Mouse (Mus musculus) spleen, adult 2 months (tissue): ENCODE measurements around the gene Dhx16. TPM values are rescaled to one million over a fixed set of nuclear protein-coding genes. Genes with fewer than 3 reads are reported as not detected.

Experiments used
- DNase-seq, 2 experiments: peaks; one replicate each; pipeline versions ENCODE4 v3.0.0 to v3.0.0-alpha.2; 2012 to 2021; ENCODE audit warnings: low spot score in 2 of 2, low read depth in 1 of 2
- H3K27ac ChIP-seq: fragments of 200-500 bp; 2 replicates; pipeline ENCODE4 v1.5.1; 2012; ENCODE audit warnings: low read length, inconsistent platforms; ENCODE audit not compliant: insufficient read depth
- H3K27me3 ChIP-seq: fragments of 200-500 bp; 2 replicates; pipeline ENCODE4 v1.6.1; 2012; ENCODE audit warnings: mild to moderate bottlenecking, moderate library complexity, low read length, inconsistent platforms; ENCODE audit not compliant: control insufficient read depth, insufficient read depth
- H3K36me3 ChIP-seq: fragments of 200-500 bp; 2 replicates; pipeline ENCODE4 v1.6.1; 2012; ENCODE audit warnings: mild to moderate bottlenecking, low read length, inconsistent platforms; ENCODE audit not compliant: control insufficient read depth, insufficient read depth
- H3K4me1 ChIP-seq: fragments of 200-500 bp; 2 replicates; pipeline ENCODE4 v1.6.1; 2011; ENCODE audit warnings: inconsistent platforms; ENCODE audit not compliant: control insufficient read depth, insufficient read depth, insufficient read length
- H3K4me3 ChIP-seq: fragments of 200-500 bp; 2 replicates; pipeline ENCODE4 v1.5.1; 2011; ENCODE audit warnings: mild to moderate bottlenecking, inconsistent platforms; ENCODE audit not compliant: insufficient read depth, insufficient read length; ENCODE audit errors: extremely low read depth
- CTCF ChIP-seq: fragments of 200-500 bp; IDR thresholded peaks from 2 replicates; pipeline ENCODE4 v1.5.1; 2011; ENCODE audit warnings: mild to moderate bottlenecking, inconsistent platforms; ENCODE audit not compliant: insufficient read depth, insufficient read length, insufficient replicate concordance; ENCODE audit errors: extremely low read depth
- POLR2A ChIP-seq: fragments of 200-500 bp; IDR thresholded peaks from 2 replicates; pipeline ENCODE4 v1.6.1; 2011; ENCODE audit warnings: low read depth, low read length, inconsistent platforms
- WGBS: fragments of 180-500 bp; shearing (Covaris S2); methylation state at CpG from one replicate; pipeline ENCODE4 v1.1.7; 2018; 5-methylcytosine and 5-hydroxymethylcytosine counted together
- polyA plus RNA-seq: library from polyadenylated mRNA; depleted of rRNA; stranded (reverse); fragments of >200 nt; gene quantifications from 2 replicates; pipeline ENCODE4 v1.2.3, GENCODE M21; 2012

Gene Dhx16
- polyA plus RNA-seq, 1 experiment = 79.1 TPM

- peak in 1 of 2 experiments; percentile 52 for DNase-seq
- peaks cover 14% of the 10 kb centered on the region for H3K36me3 ChIP-seq
- H3K27ac ChIP-seq = peak overlapping the region; percentile 97
- H3K4me1 ChIP-seq = peaks cover 8% of the 10 kb centered on the region
- WGBS = under 1% methylated on average over 13 of the region's 13 CpGs
- TF ChIP-seq CTCF (no peak), POLR2A (no peak; the same call in none of the 2 replicates)
- H3K27me3 ChIP-seq = no peaks in the 10 kb centered on the region
- peak overlapping the region; percentile 86 for H3K4me3 ChIP-seq
These were observed 38.0 kb downstream of the Dhx16 start for GRCm38 (mm10) chr17:35917463-35918251.

DNA sequence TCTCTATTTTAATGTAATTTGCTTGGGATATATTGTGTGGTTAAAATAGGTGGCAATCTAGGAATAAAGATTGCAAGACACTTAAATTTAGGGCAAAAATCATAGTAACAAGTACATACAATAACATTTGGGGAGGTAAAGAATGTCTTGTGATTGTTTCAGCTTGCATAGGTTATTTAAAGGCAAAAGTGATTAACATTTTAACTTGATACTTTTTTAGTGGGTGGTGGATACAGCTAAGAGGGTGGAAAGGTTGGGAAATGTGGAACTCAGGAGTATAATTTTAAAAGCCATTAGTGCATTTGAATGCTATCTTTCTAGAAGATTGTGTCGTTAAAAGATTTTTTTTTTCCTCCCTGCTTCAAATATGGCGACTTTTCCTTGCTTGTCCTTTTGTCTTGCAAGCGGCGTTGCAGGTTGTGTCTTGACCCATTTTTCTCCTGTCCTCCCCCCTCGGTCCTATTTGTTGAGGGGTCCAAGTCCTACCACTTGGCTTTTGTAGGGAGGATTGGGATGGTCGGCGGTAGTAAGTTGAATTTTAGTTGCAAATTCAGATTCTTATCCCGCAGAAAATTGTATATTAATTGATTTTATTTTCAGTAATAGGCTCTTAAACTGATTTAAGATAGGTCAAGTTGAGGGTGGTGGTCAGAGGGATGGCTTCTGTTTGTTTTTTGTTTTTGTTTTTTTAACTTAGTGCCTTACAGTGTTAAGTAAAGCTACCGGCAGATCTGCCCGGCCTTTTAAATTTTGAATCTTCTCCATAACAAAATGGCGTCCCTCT, 38.8 kb downstream of the Dhx16 start:
- WGBS = under 1% methylated on average over 11 of the region's 11 CpGs
- peaks cover 14% of the 10 kb centered on the region for H3K36me3 ChIP-seq
- peak overlapping the region; percentile 86 for H3K4me3 ChIP-seq

DNA sequence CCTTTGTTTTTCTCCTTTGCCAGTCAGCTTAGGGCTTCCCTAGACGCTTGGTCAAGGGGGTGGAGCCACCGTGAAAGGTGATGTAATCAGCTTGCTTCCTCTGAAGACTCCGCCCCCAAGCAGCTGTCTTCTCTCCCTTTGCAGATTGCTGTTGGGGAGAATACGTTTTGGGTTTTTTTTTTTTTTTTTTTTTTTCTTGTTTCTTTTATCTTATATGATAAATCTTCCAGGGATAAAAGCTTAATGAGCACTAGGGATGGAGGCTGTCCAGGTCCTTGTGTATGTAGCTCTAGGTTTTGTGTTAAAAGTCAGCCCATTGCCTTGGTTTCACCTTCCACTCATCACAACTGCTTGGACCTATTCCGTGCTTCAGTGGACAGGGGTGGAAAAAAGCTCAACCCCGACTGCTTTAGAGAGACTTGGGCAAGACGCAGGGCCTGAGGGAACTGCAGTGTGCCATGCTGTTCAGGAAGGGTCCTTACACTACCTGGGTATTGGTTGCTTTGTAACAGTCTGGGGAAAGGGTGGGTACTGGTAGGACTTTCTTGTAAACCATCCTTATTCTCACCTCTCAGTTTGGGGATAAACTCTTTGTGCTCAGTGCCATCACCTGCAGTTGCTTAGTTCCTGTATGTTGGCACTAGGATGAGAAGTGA, 39.6 kb downstream of the Dhx16 start:
- H3K36me3 ChIP-seq = peaks cover 16% of the 10 kb centered on the region

More for the DNA sequence above, 38.8 kb downstream of the Dhx16 start:
- peak overlapping the region; percentile 99 for H3K27ac ChIP-seq
- peaks cover 8% of the 10 kb centered on the region for H3K4me1 ChIP-seq
- DNase-seq = peak in 1 of 2 experiments; percentile 44
- no peaks in the 10 kb centered on the region for H3K27me3 ChIP-seq
- no peak for TF ChIP-seq CTCF
- no peak for TF ChIP-seq POLR2A

GRCm38 (mm10) chr17:35919864-35920301, 40.3 kb downstream of the Dhx16 start:
- Histone ChIP-seq H3K36me3 (peaks cover 18% of the 10 kb centered on the region), H3K4me1 (peaks cover 8% of the 10 kb centered on the region), H3K4me3 (no peak overlapping the region), H3K27me3 (no peaks in the 10 kb centered on the region), H3K27ac (peak overlapping the region; percentile 75; the same call in 1 of the 2 replicates)
- WGBS = 53% methylated on average over 6 of the region's 6 CpGs
- TF ChIP-seq CTCF (no peak), POLR2A (no peak)
- no peak for DNase-seq

More for the DNA sequence above, 39.6 kb downstream of the Dhx16 start:
- peak; percentile 96 to 97 for DNase-seq
- H3K4me1 ChIP-seq = peaks cover 8% of the 10 kb centered on the region
- no peak; the same call in 1 of the 2 replicates for TF ChIP-seq POLR2A
- TF ChIP-seq CTCF = no peak
- WGBS = 6% methylated on average over 7 of the region's 7 CpGs
- H3K27me3 ChIP-seq = no peaks in the 10 kb centered on the region
- H3K27ac ChIP-seq = peak overlapping the region; percentile 75
- H3K4me3 ChIP-seq = peak overlapping the region; percentile 86

DNA sequence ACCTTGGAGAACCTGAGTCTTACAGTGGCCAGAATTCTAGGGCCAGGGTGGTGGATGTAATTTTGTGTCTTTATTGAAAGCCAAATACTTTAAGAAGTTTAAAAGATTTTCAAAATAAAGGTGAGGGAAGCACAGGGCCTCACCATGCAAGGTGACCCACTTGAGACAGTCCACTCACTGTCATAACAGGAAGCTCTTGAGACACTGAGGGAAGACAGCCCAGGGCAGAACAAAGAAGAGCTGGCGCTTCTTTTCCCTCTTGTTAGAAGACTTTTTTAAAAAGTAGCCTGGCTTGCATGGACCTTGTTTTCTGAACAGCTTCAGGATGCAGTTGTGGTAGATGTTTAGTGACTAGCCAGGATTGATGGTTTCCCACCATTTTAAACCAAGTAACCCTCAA, 40.8 kb downstream of the Dhx16 start:
- peak overlapping the region; percentile 75; the same call in 1 of the 2 replicates for H3K27ac ChIP-seq
- DNase-seq = no peak
- TF ChIP-seq POLR2A (no peak), CTCF (no peak)
- WGBS = 56% methylated on average over 1 of the region's 1 CpGs
- no peak overlapping the region for H3K4me3 ChIP-seq
- H3K36me3 ChIP-seq = peaks cover 22% of the 10 kb centered on the region
- H3K27me3 ChIP-seq = no peaks in the 10 kb centered on the region
- H3K4me1 ChIP-seq = peaks cover 8% of the 10 kb centered on the region

DNA sequence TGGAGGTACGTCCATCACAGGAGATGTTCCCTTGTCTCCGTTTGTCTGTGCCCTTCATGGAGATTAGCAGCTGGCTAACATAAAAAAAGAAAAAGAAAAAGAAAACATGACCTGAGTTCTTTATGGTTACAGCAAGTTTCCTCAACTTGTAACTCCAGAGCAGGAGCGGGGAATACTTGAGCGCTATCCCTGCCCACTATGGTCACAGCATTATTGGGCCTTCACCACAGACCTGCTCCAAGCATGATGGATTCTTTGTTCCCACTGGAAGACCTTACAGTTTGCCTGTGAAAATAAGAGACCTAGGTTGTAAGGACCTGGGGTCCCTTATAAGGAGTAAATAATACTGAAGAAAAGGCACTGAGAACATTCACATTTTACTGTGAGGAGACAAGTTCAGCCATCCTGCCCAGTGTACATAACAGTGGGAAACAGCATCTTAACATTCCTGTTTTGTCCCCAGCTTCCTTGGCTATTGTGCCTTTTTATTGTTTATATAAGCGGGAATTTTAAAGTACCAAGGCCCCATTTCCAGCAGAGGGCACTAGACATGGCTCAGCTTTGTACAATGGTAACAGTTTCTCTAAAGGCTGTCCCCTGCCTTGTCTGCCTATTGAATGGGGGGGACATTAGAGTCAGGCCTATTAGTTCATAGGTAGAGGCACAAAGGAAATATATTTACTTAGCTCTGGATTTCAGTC, 41.4 kb downstream of the Dhx16 start:
- no peak overlapping the region for H3K4me3 ChIP-seq
- no peak for DNase-seq
- no peaks in the 10 kb centered on the region for H3K27me3 ChIP-seq
- TF ChIP-seq POLR2A (no peak), CTCF (no peak)
- 87% methylated on average over 5 of the region's 5 CpGs for WGBS
- peaks cover 22% of the 10 kb centered on the region for H3K36me3 ChIP-seq
- peaks cover 5% of the 10 kb centered on the region for H3K4me1 ChIP-seq
- H3K27ac ChIP-seq = no peak overlapping the region
